Mouse (Mus musculus) embryonic facial prominence, embryonic 14.5 days (tissue): ENCODE measurements around the gene Trim5. TPM values are rescaled to one million over a fixed set of nuclear protein-coding genes. Genes with fewer than 3 reads are reported as not detected.

ENCODE experiments used
- ATAC-seq: fragments of 200-750 bp; cut with Nextera tagmentation; 2 replicates; pipeline ENCODE4 v1.8.0; 2017; ENCODE audit warnings: low read depth, moderate number of reproducible peaks, moderate TSS enrichment
- DNase-seq: peaks from one replicate; pipeline ENCODE4 v3.0.0-alpha.2; 2015; ENCODE audit warnings: low spot score
- H3K27ac ChIP-seq: fragments of 300-500 bp; sonication (generic); replicated peaks from 2 replicates; pipeline ENCODE4 v1.5.1; 2014; ENCODE audit warnings: low read depth, mild to moderate bottlenecking, low read length, moderate library complexity
- H3K27me3 ChIP-seq: fragments of 300-500 bp; sonication (generic); replicated peaks from 2 replicates; pipeline ENCODE4 v1.6.1; 2014; ENCODE audit warnings: low read length; ENCODE audit not compliant: control insufficient read depth, insufficient read depth
- H3K36me3 ChIP-seq: fragments of 300-500 bp; sonication (generic); 2 replicates; pipeline ENCODE4 v1.6.1; 2014; ENCODE audit warnings: low read length, mixed read lengths; ENCODE audit not compliant: control insufficient read depth, insufficient read depth
- H3K4me1 ChIP-seq: fragments of 300-500 bp; sonication (generic); 2 replicates; pipeline ENCODE4 v1.6.1; 2014; ENCODE audit warnings: antibody characterized with exemption, low read length; ENCODE audit not compliant: control insufficient read depth, insufficient read depth
- H3K4me2 ChIP-seq: fragments of 300-500 bp; sonication (generic); 2 replicates; pipeline ENCODE4 v1.6.1; 2014; ENCODE audit warnings: low read depth, mild to moderate bottlenecking, low read length, moderate library complexity, mixed read lengths
- H3K4me3 ChIP-seq: fragments of 300-500 bp; sonication (generic); 2 replicates; pipeline ENCODE4 v1.5.1; 2014; ENCODE audit warnings: low read depth, mild to moderate bottlenecking, low read length
- H3K9ac ChIP-seq: fragments of 300-500 bp; sonication (generic); 2 replicates; pipeline ENCODE4 v1.6.1; 2014; ENCODE audit warnings: low read depth, mild to moderate bottlenecking, low read length, moderate library complexity, mixed read lengths
- H3K9me3 ChIP-seq: fragments of 300-500 bp; sonication (generic); 2 replicates; pipeline ENCODE4 v1.6.1; 2016; ENCODE audit warnings: low read length; ENCODE audit not compliant: control insufficient read depth
- WGBS: fragments of 180-500 bp; shearing (Covaris S2); extraction: QIAGEN DNeasy Blood & Tissue Kit; methylation state at CpG from one replicate; pipeline ENCODE4 v1.1.7; 2014; 5-methylcytosine and 5-hydroxymethylcytosine counted together
- polyA plus RNA-seq: library from polyadenylated mRNA; unstranded; fragments of >200 nt; fragmentation: Nextera tagmentation; extraction: Ambion mirVana; gene quantifications from 2 replicates; pipeline ENCODE4 v1.2.1, GENCODE M21; 2014

Gene Trim5
- polyA plus RNA-seq, 1 experiment from 2014 or later = 0.19 TPM

DNA sequence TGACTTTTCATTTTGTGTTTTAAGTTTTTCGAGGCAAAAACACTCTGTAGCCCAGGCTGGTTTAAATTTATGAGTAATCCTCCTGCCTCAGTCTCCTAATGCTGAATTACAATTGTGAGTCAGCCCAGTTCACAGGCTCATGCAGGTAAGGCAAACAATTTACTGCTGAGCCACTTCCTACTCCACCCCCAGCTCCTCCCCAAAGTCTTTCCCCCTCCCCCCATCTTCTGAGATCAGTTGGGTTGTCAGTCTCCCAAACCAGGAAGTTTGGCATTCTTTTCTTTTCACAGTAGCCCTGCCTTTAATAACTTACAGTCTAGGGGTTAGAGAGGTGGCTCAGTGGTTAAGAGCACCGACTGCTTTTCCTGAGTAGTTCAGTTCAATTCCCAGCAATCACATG is 70.0 kb downstream of the Trim5 start:
- 0 out of 2 replicates have a peak, but pooled peaks cover 3% of the 10 kb centered on the region for H3K4me1 ChIP-seq
- H3K27me3 ChIP-seq = no peaks in the 10 kb centered on the region
- no peak overlapping the region for H3K4me2 ChIP-seq
- WGBS = 57% methylated on average over 2 of the region's 2 CpGs
- H3K4me3 ChIP-seq = no peak overlapping the region
- no peak overlapping the region for H3K27ac ChIP-seq
- no peak for ATAC-seq
- no peak overlapping the region for H3K9ac ChIP-seq
- no peak for DNase-seq
- no peaks in the 10 kb centered on the region for H3K9me3 ChIP-seq
- H3K36me3 ChIP-seq = no peaks in the 10 kb centered on the region

DNA sequence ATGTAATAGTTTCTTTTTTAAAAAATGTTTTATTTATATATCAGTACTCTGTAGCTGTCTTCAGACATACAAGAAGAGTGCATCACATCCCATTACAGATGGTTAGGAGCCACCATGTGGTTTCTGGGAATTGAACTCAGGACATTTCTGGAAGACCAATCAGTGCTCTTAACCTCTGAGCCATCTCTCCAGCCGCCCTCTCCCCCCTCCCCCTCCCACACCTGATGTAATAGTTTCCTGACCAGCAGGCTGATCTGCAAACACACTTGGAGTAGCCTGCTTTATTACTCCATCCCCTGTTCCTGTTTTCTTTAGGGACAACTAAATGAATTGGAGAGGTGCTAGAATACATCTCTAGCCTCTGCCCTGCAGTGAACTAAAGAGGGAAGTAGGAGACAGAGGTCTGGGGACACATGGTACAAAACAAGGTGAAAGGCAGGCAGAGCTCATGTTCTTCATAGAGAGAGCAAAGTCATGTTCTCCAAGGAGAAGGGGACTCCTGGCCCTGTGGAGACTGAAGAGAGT is 71.8 kb downstream of the Trim5 start:
- no peak for ATAC-seq
- no peaks in the 10 kb centered on the region for H3K9me3 ChIP-seq
- no peak for DNase-seq
- no peak overlapping the region for H3K4me3 ChIP-seq
- no peaks in the 10 kb centered on the region for H3K27me3 ChIP-seq
- no peak overlapping the region for H3K9ac ChIP-seq
- H3K27ac ChIP-seq = no peak overlapping the region
- H3K4me1 ChIP-seq = 0 out of 2 replicates have a peak, but pooled peaks cover 3% of the 10 kb centered on the region
- WGBS = 50% methylated on average over 1 of the region's 1 CpGs
- no peaks in the 10 kb centered on the region for H3K36me3 ChIP-seq
- no peak overlapping the region for H3K4me2 ChIP-seq

Other genes with a start within 250 kb of the Trim5 start
- gene Olfr642, start 235.4 kb downstream of the Trim5 start, polyA plus RNA-seq = not detected in 2 replicates
- not detected in 2 replicates for gene 4930516K23Rik, start 226.6 kb downstream of the Trim5 start, polyA plus RNA-seq
- 0.21 and 0.38 TPM in 2 replicates for gene Olfr644, start 216.2 kb downstream of the Trim5 start, polyA plus RNA-seq
- gene Olfr645, start 202.6 kb downstream of the Trim5 start, polyA plus RNA-seq = not detected in 2 replicates
- not detected in 2 replicates for gene Olfr646, start 183.2 kb downstream of the Trim5 start, polyA plus RNA-seq
- not detected in 2 replicates for gene Ubqln5, start 158.3 kb downstream of the Trim5 start, polyA plus RNA-seq
- gene Olfr643, start 150.7 kb downstream of the Trim5 start, polyA plus RNA-seq = not detected in 2 replicates
- gene Ubqln3, start 144.8 kb downstream of the Trim5 start, polyA plus RNA-seq = 0.21 and 0.25 TPM in 2 replicates
- 0.17 and 0.45 TPM in 2 replicates for gene Ubqlnl, start 137.5 kb downstream of the Trim5 start, polyA plus RNA-seq
- gene Olfm5, start 123.3 kb downstream of the Trim5 start, polyA plus RNA-seq = 17.6 and 28.0 TPM in 2 replicates
- 0.17 and 0.18 TPM in 2 replicates for gene Olfr648, start 104.7 kb downstream of the Trim5 start, polyA plus RNA-seq
- not detected in 2 replicates for gene Olfr649, start 92.1 kb downstream of the Trim5 start, polyA plus RNA-seq
- gene Trim6, start 69.3 kb downstream of the Trim5 start, polyA plus RNA-seq = 0.72 and 0.89 TPM in 2 replicates
- gene Trim34a, start 43.6 kb downstream of the Trim5 start, polyA plus RNA-seq = 2.2 and 2.4 TPM in 2 replicates
- 7.2 and 7.6 TPM in 2 replicates for gene Trim12a, start 27.4 kb upstream of the Trim5 start, polyA plus RNA-seq
- not detected in 2 replicates for gene Trim34b, start 41.4 kb upstream of the Trim5 start, polyA plus RNA-seq
- 2.1 and 2.2 TPM in 2 replicates for gene Trim12c, start 65.3 kb upstream of the Trim5 start, polyA plus RNA-seq
- gene Trim30b, start 81.8 kb upstream of the Trim5 start, polyA plus RNA-seq = 0.29 TPM in 1 of 2 replicates, not detected in the other
- 0.45 TPM in 1 of 2 replicates, not detected in the other for gene Trim30c, start 112.7 kb upstream of the Trim5 start, polyA plus RNA-seq
- 1.9 and 2.1 TPM in 2 replicates for gene Trim30a, start 177.1 kb upstream of the Trim5 start, polyA plus RNA-seq
- gene Trim30d, start 219.8 kb upstream of the Trim5 start, polyA plus RNA-seq = 0.87 and 1.4 TPM in 2 replicates